Mouse (Mus musculus) C2C12 (cell line): Measurements from ENCODE around the gene Rab3d. TPM values are rescaled to one million over a fixed set of nuclear protein-coding genes. Genes with fewer than 3 reads are reported as not detected.
"Not testable (repeated sequence)": the region's sequence is repeated elsewhere in the genome, so short reads cannot be mapped to it uniquely, and the experiment has no call there.

Experiments used
- H3K27me3 ChIP-seq: one replicate; pipeline ENCODE4 v1.6.1; 2011; ENCODE audit not compliant: control insufficient read depth, insufficient read depth, insufficient read length
- H3K36me3 ChIP-seq: one replicate; pipeline ENCODE4 v1.6.1; 2011; ENCODE audit not compliant: control insufficient read depth, insufficient read depth
- H3K4me3 ChIP-seq: one replicate; pipeline ENCODE4 v1.5.1; 2011; ENCODE audit warnings: mild to moderate bottlenecking, control low read depth; ENCODE audit not compliant: poor library complexity, insufficient read depth, severe bottlenecking
- H3K79me2 ChIP-seq: one replicate; pipeline ENCODE4 v1.6.1; 2011; ENCODE audit not compliant: control insufficient read depth, insufficient read depth
- H3K79me3 ChIP-seq: one replicate; pipeline ENCODE4 v1.6.1; 2011; ENCODE audit warnings: low read depth, control low read depth
- H3ac ChIP-seq: one replicate; pipeline ENCODE3; 2011; ENCODE audit warnings: low read depth; ENCODE audit not compliant: control insufficient read depth, insufficient read length
- CEBPB ChIP-seq: IDR thresholded peaks from one replicate; pipeline ENCODE4 v1.6.1; 2011; ENCODE audit warnings: low read depth, mild to moderate bottlenecking, control low read depth, moderate library complexity
- CTCF ChIP-seq: IDR thresholded peaks from one replicate; pipeline ENCODE4 v1.5.1; 2011; ENCODE audit not compliant: control insufficient read depth, insufficient read depth, insufficient read length
- FOSL1 ChIP-seq: IDR thresholded peaks from one replicate; pipeline ENCODE4 v1.8.0; 2011; ENCODE audit warnings: mild to moderate bottlenecking, low read length; ENCODE audit not compliant: poor library complexity, insufficient read depth, severe bottlenecking
- MAX ChIP-seq: IDR thresholded peaks from one replicate; pipeline ENCODE4 v1.6.1; 2011; ENCODE audit warnings: mild to moderate bottlenecking, control low read depth
- MYOD1 ChIP-seq: IDR thresholded peaks from one replicate; pipeline ENCODE4 v1.6.1; 2011; ENCODE audit warnings: low read depth; ENCODE audit not compliant: control insufficient read depth, insufficient read length
- MYOG ChIP-seq: IDR thresholded peaks from one replicate; pipeline ENCODE4 v1.6.1; 2011; ENCODE audit not compliant: control insufficient read depth, insufficient read length; ENCODE audit errors: extremely low read depth
- USF1 ChIP-seq: IDR thresholded peaks from one replicate; pipeline ENCODE4 v1.6.1; 2011; ENCODE audit warnings: low read depth, mild to moderate bottlenecking, control low read depth, moderate library complexity
- polyA plus RNA-seq: library from polyadenylated mRNA; unstranded; fragments of >200 nt; fragmentation: generic; extraction: Trizol; gene quantifications from one replicate; pipeline ENCODE4 v1.2.1, GENCODE M21; 2012; ENCODE audit warnings: missing spikeins

Rab3d gene
- polyA plus RNA-seq, 1 experiment = 12.2 TPM

DNA sequence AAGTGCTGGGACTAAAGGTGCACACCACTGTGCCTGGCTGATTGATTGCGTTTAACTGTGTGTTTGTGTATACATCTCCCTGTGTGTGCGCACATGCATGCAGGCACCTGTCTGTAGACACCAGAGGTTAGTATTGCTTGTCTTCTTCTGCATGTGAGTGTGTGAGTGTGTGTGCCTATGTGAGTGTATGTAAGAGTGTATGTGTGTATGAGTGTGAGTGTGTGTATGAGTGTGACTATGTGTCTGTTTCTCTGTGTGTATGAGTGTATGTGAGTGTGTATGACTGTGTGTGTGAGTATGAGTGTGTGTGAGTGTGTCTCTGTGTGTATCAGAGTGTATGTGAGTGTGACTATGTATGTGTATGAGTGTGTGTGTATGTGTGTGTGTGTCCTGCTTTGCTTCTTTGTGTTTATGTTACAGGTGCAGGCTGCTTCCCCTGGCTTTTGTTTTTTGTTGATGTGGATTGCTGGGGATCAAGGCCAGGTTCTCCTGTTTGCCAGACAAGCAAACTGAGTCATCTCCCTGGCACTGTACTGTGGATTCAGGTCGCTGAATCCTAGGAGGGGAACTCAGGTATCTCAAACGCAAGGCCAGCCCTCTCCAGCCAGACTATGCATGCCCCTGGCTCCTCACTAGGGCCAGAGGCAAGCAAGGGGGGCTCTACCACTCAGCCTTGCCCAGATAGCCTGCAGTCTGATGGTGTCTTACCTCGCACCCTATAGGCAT, 52.2 kb downstream of the Rab3d start:
- no peaks in the 10 kb centered on the region for H3K79me2 ChIP-seq
- H3K27me3 ChIP-seq = peaks cover 7% of the 10 kb centered on the region
- H3K36me3 ChIP-seq = no peaks in the 10 kb centered on the region
- no peak overlapping the region for H3K4me3 ChIP-seq
- H3K79me3 ChIP-seq = no peaks in the 10 kb centered on the region
- no peak overlapping the region for H3ac ChIP-seq
- TF ChIP-seq CTCF (no peak), USF1 (no peak), MYOG (no peak), FOSL1 (no peak), MAX (no peak), MYOD1 (no peak), CEBPB (no peak)

DNA sequence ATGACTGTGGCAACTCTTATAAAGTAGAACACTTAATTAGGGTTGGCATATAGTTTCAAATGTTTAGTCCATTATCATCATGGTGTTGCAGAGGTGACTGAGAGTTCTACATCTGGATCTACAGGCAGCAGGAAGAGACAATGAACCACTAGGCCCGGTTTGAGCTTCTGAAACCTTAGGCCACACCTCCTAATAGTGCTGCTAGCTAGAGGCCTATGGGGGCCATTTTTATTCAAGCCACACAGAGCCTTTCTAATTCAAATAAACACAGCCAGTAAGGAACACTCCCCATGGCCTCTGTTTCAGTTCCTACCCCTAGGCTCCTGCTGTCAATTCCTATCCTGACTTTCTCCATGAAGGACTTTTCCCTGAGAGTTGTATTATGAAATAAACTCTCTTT, 55.8 kb downstream of the Rab3d start:
- Histone ChIP-seq H3K36me3 (no peaks in the 10 kb centered on the region), H3ac (no peak overlapping the region), H3K27me3 (peaks cover 7% of the 10 kb centered on the region), H3K4me3 (no peak overlapping the region), H3K79me2 (no peaks in the 10 kb centered on the region), H3K79me3 (no peaks in the 10 kb centered on the region)
- TF ChIP-seq MYOG (no peak), USF1 (no peak), FOSL1 (no peak), MAX (no peak), CEBPB (no peak), MYOD1 (no peak), CTCF (no peak)

DNA sequence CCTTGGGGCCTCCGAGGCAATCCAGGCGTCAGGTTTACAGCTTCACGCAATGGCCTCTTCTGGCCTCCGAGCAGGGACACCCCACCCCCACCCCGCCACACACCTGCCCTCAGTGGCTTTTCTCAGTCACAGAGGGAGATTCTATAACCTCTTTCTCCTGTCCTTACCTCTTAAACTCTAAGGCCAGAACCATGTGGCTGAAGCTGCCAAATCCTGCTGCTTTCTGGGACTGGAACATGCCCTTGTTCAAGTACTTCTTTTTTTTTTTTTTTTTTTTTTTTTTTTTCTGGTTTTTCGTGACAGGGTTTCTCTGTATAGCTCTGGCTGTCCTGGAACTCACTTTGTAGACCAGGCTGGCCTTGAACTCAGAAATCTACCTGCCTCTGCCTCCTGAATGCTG, 57.6 kb downstream of the Rab3d start:
- not testable (repeated sequence) for H3K4me3 ChIP-seq, H3K79me2 ChIP-seq, H3K79me3 ChIP-seq, H3K36me3 ChIP-seq, H3K27me3 ChIP-seq, H3ac ChIP-seq

DNA sequence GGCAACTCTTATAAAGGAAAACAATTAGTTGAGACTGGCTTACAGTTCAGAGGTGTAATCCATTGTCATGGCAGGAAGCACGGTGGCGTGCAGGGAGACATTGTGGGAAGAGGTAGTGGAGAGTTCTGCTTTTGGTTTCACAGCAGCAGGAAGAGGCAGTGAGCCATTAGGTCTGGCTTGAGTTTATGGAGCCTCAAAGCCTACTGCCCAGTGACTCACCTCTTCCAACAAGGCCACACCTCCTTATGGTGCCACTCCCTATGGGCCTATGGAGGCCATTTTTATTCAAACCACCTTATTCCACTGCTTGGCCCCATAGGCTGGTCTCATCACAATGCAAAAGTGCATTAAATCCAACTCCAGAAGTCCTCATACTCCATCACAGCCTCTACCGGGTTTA, 58.4 kb downstream of the Rab3d start:
- Histone ChIP-seq H3K79me3 (no peaks in the 10 kb centered on the region), H3K27me3 (no peaks in the 10 kb centered on the region), H3K36me3 (no peaks in the 10 kb centered on the region), H3K4me3 (no peak overlapping the region), H3K79me2 (no peaks in the 10 kb centered on the region), H3ac (no peak overlapping the region)
- no peak for TF ChIP-seq USF1
- no peak for TF ChIP-seq CTCF
- no peak for TF ChIP-seq CEBPB
- no peak for TF ChIP-seq FOSL1
- TF ChIP-seq MYOG = no peak
- no peak for TF ChIP-seq MAX
- TF ChIP-seq MYOD1 = no peak

DNA sequence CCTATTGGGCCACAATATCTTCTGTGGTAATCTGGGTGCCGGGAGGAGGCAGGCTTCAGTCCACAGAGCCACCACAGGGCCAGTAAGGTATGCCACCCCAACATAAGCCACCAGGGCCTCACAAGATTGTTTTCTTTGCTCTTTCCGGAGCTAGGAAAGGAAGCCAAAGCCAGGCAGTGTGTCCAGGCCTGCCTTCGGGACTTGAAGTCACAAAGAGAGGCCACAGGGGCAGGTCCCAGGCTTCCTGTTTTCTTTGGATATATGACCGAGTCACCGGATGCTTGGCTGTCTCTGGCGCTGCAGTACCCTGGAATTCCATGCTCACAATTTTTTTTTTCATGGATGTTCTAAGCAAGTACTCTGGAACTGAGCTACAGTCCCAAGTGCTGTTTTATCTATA, 59.9 kb downstream of the Rab3d start:
- no peaks in the 10 kb centered on the region for H3K79me2 ChIP-seq
- H3K4me3 ChIP-seq = no peak overlapping the region
- no peak overlapping the region for H3ac ChIP-seq
- no peaks in the 10 kb centered on the region for H3K27me3 ChIP-seq
- H3K36me3 ChIP-seq = no peaks in the 10 kb centered on the region
- TF ChIP-seq MYOG = no peak
- no peak for TF ChIP-seq CEBPB
- TF ChIP-seq CTCF = no peak
- no peak for TF ChIP-seq FOSL1
- no peak for TF ChIP-seq MAX
- TF ChIP-seq MYOD1 = no peak
- no peak for TF ChIP-seq USF1
- H3K79me3 ChIP-seq = no peaks in the 10 kb centered on the region

DNA sequence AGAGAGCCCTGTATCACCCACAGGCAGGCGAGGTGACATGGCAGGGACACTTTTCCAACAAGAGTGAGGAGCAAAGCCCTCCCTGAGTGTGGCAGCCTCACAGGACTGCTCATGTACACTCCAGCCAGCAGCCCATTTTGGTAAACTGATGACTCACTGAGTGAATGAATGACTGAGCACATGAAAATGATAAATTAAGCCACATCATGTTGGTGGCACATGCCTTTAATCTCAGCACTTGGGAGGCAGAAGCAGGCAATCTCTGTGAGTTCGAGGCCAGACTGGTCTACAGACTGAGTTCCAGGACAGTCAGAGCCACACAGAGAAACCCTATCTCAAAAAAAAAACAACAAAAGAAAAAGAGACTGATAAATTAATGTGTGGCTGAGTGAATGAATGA, 60.5 kb downstream of the Rab3d start:
- Histone ChIP-seq H3K79me2 (no peaks in the 10 kb centered on the region), H3K27me3 (no peaks in the 10 kb centered on the region), H3K36me3 (no peaks in the 10 kb centered on the region), H3K79me3 (no peaks in the 10 kb centered on the region), H3K4me3 (no peak overlapping the region), H3ac (no peak overlapping the region)
- TF ChIP-seq FOSL1 = no peak
- no peak for TF ChIP-seq MYOG
- no peak for TF ChIP-seq MYOD1
- no peak for TF ChIP-seq CEBPB
- TF ChIP-seq CTCF = no peak
- no peak for TF ChIP-seq MAX
- no peak for TF ChIP-seq USF1

Other genes with a start within 250 kb of the Rab3d start
- 58.3 TPM for gene Ldlr, start 194.7 kb downstream of the Rab3d start, polyA plus RNA-seq
- gene Spc24, start 157.9 kb downstream of the Rab3d start, polyA plus RNA-seq = 80.1 TPM
- gene Kank2, start 119.4 kb downstream of the Rab3d start, polyA plus RNA-seq = 43.3 TPM
- 0.04 TPM for gene Angptl8, start 82.7 kb downstream of the Rab3d start, polyA plus RNA-seq
- 12.1 TPM for gene Dock6, start 65.6 kb downstream of the Rab3d start, polyA plus RNA-seq
- 1.1 TPM for gene Ccdc159, start 9.3 kb upstream of the Rab3d start, polyA plus RNA-seq
- 17.2 TPM for gene Tmem205, start 9.4 kb upstream of the Rab3d start, polyA plus RNA-seq
- 11.6 TPM for gene Plppr2, start 18.8 kb upstream of the Rab3d start, polyA plus RNA-seq
- 8.7 TPM for gene Swsap1, start 37.6 kb upstream of the Rab3d start, polyA plus RNA-seq
- 6.3 TPM for gene Epor, start 45.3 kb upstream of the Rab3d start, polyA plus RNA-seq
- gene Rgl3, start 71.3 kb upstream of the Rab3d start, polyA plus RNA-seq = 7.0 TPM
- gene Ccdc151, start 84.4 kb upstream of the Rab3d start, polyA plus RNA-seq = 0.21 TPM
- gene Prkcsh, start 84.6 kb upstream of the Rab3d start, polyA plus RNA-seq = 134 TPM
- 0.02 TPM for gene Elavl3, start 133.8 kb upstream of the Rab3d start, polyA plus RNA-seq
- not detected for gene Gm49318, start 153.1 kb upstream of the Rab3d start, polyA plus RNA-seq
- 8.0 TPM for gene Zfp653, start 153.2 kb upstream of the Rab3d start, polyA plus RNA-seq
- 32.6 TPM for gene Ecsit, start 167.2 kb upstream of the Rab3d start, polyA plus RNA-seq
- 52.4 TPM for gene Cnn1, start 181.0 kb upstream of the Rab3d start, polyA plus RNA-seq
- gene Elof1, start 199.0 kb upstream of the Rab3d start, polyA plus RNA-seq = 183 TPM
- 0.08 TPM for gene Acp5, start 217.5 kb upstream of the Rab3d start, polyA plus RNA-seq
- 47.9 TPM for gene Pigyl, start 238.7 kb upstream of the Rab3d start, polyA plus RNA-seq